Mouse (Mus musculus) midbrain, embryonic 10.5 days (tissue): ENCODE measurements around the gene Khsrp. TPM values are rescaled to one million over a fixed set of nuclear protein-coding genes. Genes with fewer than 3 reads are reported as not detected.
A peak's percentile ranks its signal among the peaks of the same experiment; 100 is the strongest.
"Not testable (repeated sequence)": the region's sequence is repeated elsewhere in the genome, so short reads cannot be mapped to it uniquely, and the experiment has no call there.

Source experiments
- DNase-seq: peaks from one replicate; pipeline ENCODE4 v3.0.0-alpha.2; 2017; ENCODE audit warnings: low spot score
- H3K27ac ChIP-seq: fragments of 300-500 bp; sonication (generic); replicated peaks from 2 replicates; pipeline ENCODE4 v1.5.1; 2016; ENCODE audit warnings: mild to moderate bottlenecking
- H3K27me3 ChIP-seq: fragments of 300-500 bp; sonication (generic); 2 replicates; pipeline ENCODE4 v1.6.1; 2016; ENCODE audit warnings: low read depth, mild to moderate bottlenecking; ENCODE audit not compliant: poor library complexity, severe bottlenecking
- H3K36me3 ChIP-seq: fragments of 300-500 bp; sonication (generic); 2 replicates; pipeline ENCODE4 v1.6.1; 2016; ENCODE audit warnings: mild to moderate bottlenecking, moderate library complexity
- H3K4me1 ChIP-seq: fragments of 300-500 bp; sonication (generic); 2 replicates; pipeline ENCODE4 v1.6.1; 2016
- H3K4me3 ChIP-seq: fragments of 300-500 bp; sonication (generic); 2 replicates; pipeline ENCODE4 v1.5.1; 2016; ENCODE audit warnings: mild to moderate bottlenecking, moderate library complexity
- H3K9me3 ChIP-seq: fragments of 300-500 bp; sonication (generic); replicated peaks from 2 replicates; pipeline ENCODE4 v1.6.1; 2016; ENCODE audit warnings: mild to moderate bottlenecking
- WGBS: fragments of 180-500 bp; shearing (Covaris S2); methylation state at CpG from one replicate; pipeline ENCODE4 v1.1.7; 2016; 5-methylcytosine and 5-hydroxymethylcytosine counted together
- polyA plus RNA-seq: library from polyadenylated mRNA; unstranded; fragments of >200 nt; fragmentation: Nextera tagmentation; extraction: Ambion mirVana; gene quantifications from 2 replicates; pipeline ENCODE4 v1.2.1, GENCODE M21; 2016

The Khsrp gene
- polyA plus RNA-seq, 1 experiment from 2014 or later: 45.4 TPM

- under 1% methylated on average over 17 of the region's 22 CpGs for WGBS
- no peak for DNase-seq
- Histone ChIP-seq H3K27ac (peak within 1 kb of the TSS; percentile 93), H3K27me3 (peaks cover 35% of the 10 kb centered on the region), H3K4me3 (peak within 1 kb of the TSS; percentile 91), H3K9me3 (no peaks in the 10 kb centered on the region), H3K36me3 (peaks cover 33% of the 10 kb centered on the region), H3K4me1 (peaks cover 46% of the 10 kb centered on the region)
Measured at GRCm38 (mm10) chr17:57058891-57059485, 27.7 kb upstream of the Khsrp start, which contains the start of gene Crb3. TSS of gene Crb3 (plus strand) at chr17:57059105.

- DNase-seq: no peak
- Histone ChIP-seq H3K9me3 (no peaks in the 10 kb centered on the region), H3K36me3 (peaks cover 60% of the 10 kb centered on the region), H3K4me1 (peaks cover 33% of the 10 kb centered on the region), H3K4me3 (no peak overlapping the region), H3K27ac (no peak overlapping the region), H3K27me3 (peaks cover 9% of the 10 kb centered on the region)
- WGBS: 91% methylated on average over 3 of the region's 3 CpGs
Measured at GRCm38 (mm10) chr17:57056246-57056645, 24.9 kb upstream of the Khsrp start.

- H3K27me3 ChIP-seq, H3K4me3 ChIP-seq, H3K4me1 ChIP-seq, H3K27ac ChIP-seq, DNase-seq, H3K9me3 ChIP-seq: not testable (repeated sequence)
- peaks cover 94% of the 10 kb centered on the region for H3K36me3 ChIP-seq
- 75% methylated on average over 4 of the region's 4 CpGs for WGBS
Measured at GRCm38 (mm10) chr17:57051679-57052078, 20.4 kb upstream of the Khsrp start.

DNA sequence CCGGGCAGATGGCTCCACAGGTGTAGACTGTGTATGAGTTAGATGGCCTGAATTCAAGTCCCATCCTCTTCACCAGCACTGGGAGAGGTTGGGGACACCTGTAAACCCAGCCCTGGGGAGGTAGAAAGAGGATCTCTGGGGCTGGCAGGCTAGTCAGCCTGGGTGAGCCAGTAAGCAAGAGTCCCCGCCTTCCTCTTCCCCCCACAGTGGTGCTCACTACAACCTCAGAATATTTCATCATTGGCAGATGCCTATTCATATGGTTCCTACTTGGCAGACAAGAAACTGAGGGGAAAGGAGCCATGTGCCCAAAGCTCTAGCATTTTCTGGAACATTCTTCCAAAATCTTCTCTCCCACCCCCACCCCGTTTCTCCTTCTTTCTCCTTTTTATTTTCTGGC is 17.5 kb upstream of the Khsrp start:
- no peak for DNase-seq
- peaks cover 87% of the 10 kb centered on the region for H3K36me3 ChIP-seq
- H3K27me3 ChIP-seq: no peaks in the 10 kb centered on the region
- WGBS: 90% methylated on average over 3 of the region's 3 CpGs
- no peaks in the 10 kb centered on the region for H3K9me3 ChIP-seq
- H3K4me3 ChIP-seq: no peak overlapping the region
- H3K4me1 ChIP-seq: no peaks in the 10 kb centered on the region; the same call in 1 of the 2 replicates
- H3K27ac ChIP-seq: no peak overlapping the region

DNA sequence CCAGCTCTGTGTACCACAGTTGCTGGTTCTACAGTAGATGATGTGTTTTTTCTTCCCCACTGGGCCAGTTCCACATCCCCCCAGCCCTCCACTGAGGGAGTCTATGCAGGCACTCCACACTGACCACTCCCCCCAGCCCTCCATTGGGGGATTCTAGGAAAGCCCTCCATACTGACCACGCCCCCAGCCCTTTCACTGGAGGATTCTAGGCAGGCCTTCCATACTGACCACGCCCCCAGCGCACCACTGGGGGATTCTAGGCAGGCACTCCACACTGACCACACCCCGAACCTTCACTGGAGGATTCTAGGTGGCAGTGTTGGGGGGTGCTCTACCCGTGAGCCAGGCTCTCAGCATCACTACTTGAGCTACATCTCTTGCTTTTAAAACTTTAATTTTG is 16.1 kb upstream of the Khsrp start:
- H3K27ac ChIP-seq: no peak overlapping the region
- H3K9me3 ChIP-seq: no peaks in the 10 kb centered on the region
- no peaks in the 10 kb centered on the region for H3K27me3 ChIP-seq
- no peaks in the 10 kb centered on the region; the same call in 1 of the 2 replicates for H3K4me1 ChIP-seq
- WGBS: 35% methylated on average over 5 of the region's 5 CpGs
- no peak for DNase-seq
- peaks cover 72% of the 10 kb centered on the region for H3K36me3 ChIP-seq
- H3K4me3 ChIP-seq: no peak overlapping the region

- DNase-seq: no peak
- H3K27ac ChIP-seq: no peak within 1 kb of the TSS
- WGBS: 70% methylated on average over 8 of the region's 8 CpGs
- H3K27me3 ChIP-seq: peaks cover 31% of the 10 kb centered on the region
- H3K9me3 ChIP-seq: no peaks in the 10 kb centered on the region
- H3K4me1 ChIP-seq: peaks cover 6% of the 10 kb centered on the region; the same call in 1 of the 2 replicates
- H3K4me3 ChIP-seq: no peak within 1 kb of the TSS
- peaks cover 20% of the 10 kb centered on the region for H3K36me3 ChIP-seq
Measured at GRCm38 (mm10) chr17:57041554-57041953, 10.2 kb upstream of the Khsrp start, which contains the start of gene Slc25a41. TSS of gene Slc25a41 (minus strand) at chr17:57041654.

- no peaks in the 10 kb centered on the region for H3K9me3 ChIP-seq
- no peak for DNase-seq
- no peak overlapping the region for H3K4me3 ChIP-seq
- H3K4me1 ChIP-seq: peaks cover 6% of the 10 kb centered on the region; the same call in 1 of the 2 replicates
- H3K27ac ChIP-seq: no peak overlapping the region
- H3K36me3 ChIP-seq: no peaks in the 10 kb centered on the region
- 41% methylated on average over 8 of the region's 8 CpGs for WGBS
- H3K27me3 ChIP-seq: peaks cover 32% of the 10 kb centered on the region
Measured at GRCm38 (mm10) chr17:57038978-57039377, 7.7 kb upstream of the Khsrp start.

DNA sequence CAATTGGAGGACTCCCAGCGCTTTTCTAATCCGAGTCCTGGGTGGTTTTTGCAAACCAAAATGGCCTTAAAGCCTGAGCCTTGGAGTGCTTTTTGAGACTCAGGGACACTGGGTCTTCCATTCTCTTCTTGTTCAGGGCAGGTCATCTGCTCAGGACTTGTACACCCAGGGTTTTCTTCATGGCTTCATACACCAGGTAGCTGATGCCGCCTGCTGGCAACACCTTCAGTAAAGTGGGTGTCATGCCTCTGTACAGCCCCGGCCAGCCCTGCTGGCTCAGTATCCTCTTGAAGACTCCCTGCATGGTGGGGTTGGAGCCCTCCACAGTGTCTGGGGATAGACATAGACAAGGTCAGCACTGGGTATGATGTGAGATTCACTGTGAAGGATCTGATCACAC is 1.5 kb upstream of the Khsrp start:
- Histone ChIP-seq H3K27me3 (peaks cover 12% of the 10 kb centered on the region), H3K27ac (peak overlapping the region; percentile 99), H3K9me3 (no peaks in the 10 kb centered on the region), H3K4me1 (peaks cover 27% of the 10 kb centered on the region), H3K36me3 (peaks cover 21% of the 10 kb centered on the region), H3K4me3 (peak overlapping the region; percentile 87)
- no peak for DNase-seq
- WGBS: 87% methylated on average over 4 of the region's 4 CpGs

- Histone ChIP-seq H3K27ac (peak overlapping the region; percentile 99), H3K4me1 (peaks cover 27% of the 10 kb centered on the region), H3K9me3 (no peaks in the 10 kb centered on the region), H3K27me3 (peaks cover 4% of the 10 kb centered on the region; the same call in 1 of the 2 replicates), H3K4me3 (peak overlapping the region; percentile 87), H3K36me3 (peaks cover 31% of the 10 kb centered on the region)
- under 1% methylated on average over 38 of the region's 38 CpGs for WGBS
- DNase-seq: peak; percentile 100
Measured at GRCm38 (mm10) chr17:57031661-57032420, 519 bp upstream of the Khsrp start.

GRCm38 (mm10) chr17:57029691-57030090 is 1.6 kb downstream of the Khsrp start:
- Histone ChIP-seq H3K27ac (0 out of 2 replicates have a peak overlapping the region, but pooled peaks have one; percentile 99), H3K36me3 (peaks cover 52% of the 10 kb centered on the region), H3K4me1 (peaks cover 27% of the 10 kb centered on the region), H3K27me3 (no peaks in the 10 kb centered on the region), H3K9me3 (no peaks in the 10 kb centered on the region), H3K4me3 (peak overlapping the region; percentile 87)
- no peak for DNase-seq
- 64% methylated on average over 8 of the region's 8 CpGs for WGBS

GRCm38 (mm10) chr17:57027471-57027870 is 3.9 kb downstream of the Khsrp start:
- Histone ChIP-seq H3K4me3 (no peak overlapping the region), H3K4me1 (peaks cover 23% of the 10 kb centered on the region), H3K27ac (no peak overlapping the region), H3K9me3 (no peaks in the 10 kb centered on the region), H3K27me3 (no peaks in the 10 kb centered on the region), H3K36me3 (peaks cover 74% of the 10 kb centered on the region)
- no peak for DNase-seq
- 92% methylated on average over 4 of the region's 4 CpGs for WGBS

DNA sequence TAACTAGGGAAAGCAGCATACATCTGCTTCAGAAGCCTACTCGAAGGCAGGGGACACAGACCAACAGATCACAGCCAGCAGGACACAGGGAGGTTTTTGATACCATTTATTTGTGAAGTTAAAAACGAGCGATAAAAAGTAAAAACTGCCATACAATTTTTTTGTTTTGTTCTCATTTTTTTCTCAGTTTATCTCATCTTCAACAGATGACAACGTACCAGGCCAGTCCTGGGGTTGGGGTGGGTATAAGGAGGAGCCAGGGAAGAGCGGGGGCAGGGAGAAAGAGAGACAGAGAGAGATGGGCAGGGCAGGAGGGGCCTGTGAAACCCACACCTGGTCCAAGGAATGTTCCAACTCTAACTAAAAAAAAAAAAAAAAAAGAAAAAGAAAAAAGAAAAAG is 10.4 kb downstream of the Khsrp start:
- H3K9me3 ChIP-seq: no peaks in the 10 kb centered on the region
- H3K4me1 ChIP-seq: no peaks in the 10 kb centered on the region
- DNase-seq: no peak
- 92% methylated on average over 5 of the region's 5 CpGs for WGBS
- no peaks in the 10 kb centered on the region for H3K27me3 ChIP-seq
- H3K4me3 ChIP-seq: no peak overlapping the region
- H3K27ac ChIP-seq: no peak overlapping the region
- peaks cover 70% of the 10 kb centered on the region for H3K36me3 ChIP-seq

DNA sequence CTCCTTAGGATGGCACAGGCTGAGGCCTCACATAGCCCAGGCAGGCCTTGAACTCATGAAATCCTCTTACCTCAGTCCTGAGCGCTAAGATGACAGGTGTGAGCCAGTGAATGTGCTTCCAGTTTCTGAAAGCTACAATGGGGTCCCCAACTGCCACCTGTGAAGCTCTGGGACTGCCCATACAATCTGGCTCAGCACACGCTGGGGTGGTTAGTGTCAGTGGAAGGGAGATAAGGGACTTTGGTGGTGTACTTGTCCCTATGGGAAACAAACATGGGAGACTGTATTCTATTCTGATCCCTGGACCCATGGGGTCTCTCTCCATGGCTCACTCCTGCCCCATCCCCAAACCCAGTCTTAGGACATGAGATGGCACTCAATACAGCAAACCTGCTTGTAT is 11.6 kb downstream of the Khsrp start:
- H3K27me3 ChIP-seq: no peaks in the 10 kb centered on the region
- H3K9me3 ChIP-seq: no peaks in the 10 kb centered on the region
- H3K36me3 ChIP-seq: peaks cover 57% of the 10 kb centered on the region
- 85% methylated on average over 2 of the region's 2 CpGs for WGBS
- DNase-seq: no peak
- H3K4me1 ChIP-seq: no peaks in the 10 kb centered on the region
- H3K27ac ChIP-seq: no peak overlapping the region
- H3K4me3 ChIP-seq: no peak overlapping the region
